Mouse (Mus musculus) ES-E14 (cell line): ENCODE results near the gene Wdr66. TPM values are rescaled to one million over a fixed set of nuclear protein-coding genes. Genes with fewer than 3 reads are reported as not detected.

Source experiments
- DNase-seq: peaks from one replicate; pipeline ENCODE4 v3.0.0-alpha.2; 2013; ENCODE audit warnings: low read depth, low spot score
- H3K27ac ChIP-seq: 2 replicates; pipeline ENCODE4 v1.5.1; 2012; ENCODE audit warnings: low read depth, mild to moderate bottlenecking, low read length, moderate library complexity, mixed read lengths; ENCODE audit not compliant: poor library complexity, insufficient read depth, severe bottlenecking
- H3K36me3 ChIP-seq: 2 replicates; pipeline ENCODE4 v1.6.1; 2012; ENCODE audit warnings: mild to moderate bottlenecking, low read length, moderate library complexity, mixed read lengths; ENCODE audit not compliant: control insufficient read depth, poor library complexity, insufficient read depth, severe bottlenecking
- H3K4me1 ChIP-seq, 2 experiments: fragments of 150-350 bp in 1 of 2; sonication (generic) in 1 of 2; 2 replicates each; pipeline ENCODE4 v1.6.1; 2012; ENCODE audit warnings: low read length in 2 of 2, mild to moderate bottlenecking in 1 of 2, mixed read lengths in 1 of 2; ENCODE audit not compliant: control insufficient read depth in 2 of 2, insufficient read depth in 2 of 2, poor library complexity in 1 of 2
- H3K4me3 ChIP-seq, 2 experiments: fragments of 150-350 bp in 1 of 2; sonication (generic) in 1 of 2; 2 replicates each; pipeline ENCODE4 v1.5.1; 2012; ENCODE audit warnings: low read length in 2 of 2, low read depth in 1 of 2, mild to moderate bottlenecking in 1 of 2, mixed read lengths in 1 of 2; ENCODE audit not compliant: insufficient read depth in 1 of 2, poor library complexity in 1 of 2, severe bottlenecking in 1 of 2
- H3K9ac ChIP-seq: 2 replicates; pipeline ENCODE4 v1.6.1; 2012; ENCODE audit warnings: low read depth, mild to moderate bottlenecking, low read length, mixed read lengths; ENCODE audit not compliant: poor library complexity, insufficient read depth, severe bottlenecking
- H3K9me3 ChIP-seq: fragments of 150-350 bp; sonication (generic); 2 replicates; pipeline ENCODE4 v1.6.1; 2012; ENCODE audit warnings: low read depth, mild to moderate bottlenecking, low read length; ENCODE audit not compliant: control insufficient read depth, insufficient read depth
- CHD2 ChIP-seq: IDR thresholded peaks from 2 replicates; pipeline ENCODE4 v1.6.1; 2014; ENCODE audit warnings: mild to moderate bottlenecking, low read depth, low read length, inconsistent platforms
- HCFC1 ChIP-seq: IDR thresholded peaks from 2 replicates; pipeline ENCODE4 v1.6.1; 2012; ENCODE audit warnings: low read length, inconsistent platforms, borderline replicate concordance; ENCODE audit not compliant: insufficient read depth
- MAFK ChIP-seq: IDR thresholded peaks from 2 replicates; pipeline ENCODE4 v1.6.1; 2014; ENCODE audit warnings: mild to moderate bottlenecking, low read depth, low read length, inconsistent platforms; ENCODE audit not compliant: insufficient read depth
- ZC3H11A ChIP-seq: IDR thresholded peaks from 2 replicates; pipeline ENCODE4 v1.6.1; 2012; ENCODE audit warnings: low read depth, mild to moderate bottlenecking, inconsistent platforms, low read length, borderline replicate concordance
- ZNF384 ChIP-seq: IDR thresholded peaks from 2 replicates; pipeline ENCODE4 v1.6.1; 2012; ENCODE audit warnings: low read depth, low read length, inconsistent platforms
- in situ Hi-C, 2 experiments: fragments of 600-800 bp; cut with MboI; formaldehyde crosslinking; loops; one replicate each; pipeline ENCODE4 v1.15.1; 2025; ENCODE audit warnings: low sequenced_read_pairs in 2 of 2, inconsistent platforms in 1 of 2; ENCODE audit not compliant: unreplicated experiment in 2 of 2
- total RNA-seq: library from RNA; depleted of rRNA; stranded (reverse); fragments of 300-350 nt; gene quantifications from 2 replicates; pipeline ENCODE4 v1.2.3, GENCODE M21; 2012

The Wdr66 gene
- total RNA-seq, 1 experiment: 0.36 TPM

GRCm38 (mm10) chr5:123333566-123333965 lies 81.7 kb downstream of the Wdr66 start:
- Histone ChIP-seq H3K36me3 (no peaks in the 10 kb centered on the region), H3K4me1 (no peaks in the 10 kb centered on the region), H3K4me3 (no peak overlapping the region), H3K9me3 (no peaks in the 10 kb centered on the region), H3K27ac (no peak overlapping the region), H3K9ac (no peak overlapping the region)
- no peak for TF ChIP-seq CHD2
- no peak for TF ChIP-seq ZC3H11A
- no peak for TF ChIP-seq HCFC1
- TF ChIP-seq ZNF384: no peak
- TF ChIP-seq MAFK: no peak
- no peak for DNase-seq
- in situ Hi-C loops: no loop called here

GRCm38 (mm10) chr5:123336205-123336961 lies 84.5 kb downstream of the Wdr66 start:
- Histone ChIP-seq H3K36me3 (no peaks in the 10 kb centered on the region), H3K9me3 (no peaks in the 10 kb centered on the region), H3K27ac (no peak overlapping the region), H3K4me1 (no peaks in the 10 kb centered on the region), H3K4me3 (no peak overlapping the region), H3K9ac (no peak overlapping the region)
- in situ Hi-C loops: no loop called here
- DNase-seq: no peak
- TF ChIP-seq ZNF384 (no peak), ZC3H11A (no peak), MAFK (no peak), CHD2 (no peak), HCFC1 (no peak)

GRCm38 (mm10) chr5:123338463-123338862 lies 86.6 kb downstream of the Wdr66 start:
- DNase-seq: no peak
- H3K9me3 ChIP-seq: no peaks in the 10 kb centered on the region
- no peak overlapping the region for H3K4me3 ChIP-seq
- TF ChIP-seq ZNF384 (no peak), HCFC1 (no peak), CHD2 (no peak), ZC3H11A (no peak), MAFK (no peak)
- in situ Hi-C loops: no loop called here
- H3K36me3 ChIP-seq: no peaks in the 10 kb centered on the region
- H3K9ac ChIP-seq: no peak overlapping the region
- no peak overlapping the region for H3K27ac ChIP-seq
- H3K4me1 ChIP-seq: 0 out of 4 replicates have a peak, but pooled peaks cover 0 to 1% of the 10 kb centered on the region in 2 experiments

GRCm38 (mm10) chr5:123343707-123344627 lies 92.1 kb downstream of the Wdr66 start, which contains the start of gene Bcl7a:
Bcl7a (plus strand) TSS chr5:123343834.
- Histone ChIP-seq H3K9me3 (no peaks in the 10 kb centered on the region), H3K4me1 (peaks cover 2 to 20% of the 10 kb centered on the region in 2 experiments; a peak in 3 of 4 replicates), H3K9ac (peak within 1 kb of the TSS; percentile 93), H3K27ac (peak within 1 kb of the TSS; percentile 76), H3K4me3 (peak within 1 kb of the TSS; percentile 85 to 94), H3K36me3 (no peaks in the 10 kb centered on the region; the same call in 1 of the 2 replicates)
- in situ Hi-C loops: no loop called here
- TF ChIP-seq MAFK (no peak), CHD2 (no peak), ZNF384 (no peak), HCFC1 (no peak), ZC3H11A (no peak)
- DNase-seq: peak; percentile 77
